Mouse (Mus musculus) spleen, adult 2 months (tissue): ENCODE results near the gene Eef2. TPM values are rescaled to one million over a fixed set of nuclear protein-coding genes. Genes with fewer than 3 reads are reported as not detected.
"Not testable (repeated sequence)": the region's sequence is repeated elsewhere in the genome, so short reads cannot be mapped to it uniquely, and the experiment has no call there.

ENCODE experiments used
- DNase-seq, 2 experiments: peaks; one replicate each; pipeline versions ENCODE4 v3.0.0 to v3.0.0-alpha.2; 2012 to 2021; ENCODE audit warnings: low spot score in 2 of 2, low read depth in 1 of 2
- H3K27ac ChIP-seq: fragments of 200-500 bp; 2 replicates; pipeline ENCODE4 v1.5.1; 2012; ENCODE audit warnings: low read length, inconsistent platforms; ENCODE audit not compliant: insufficient read depth
- H3K27me3 ChIP-seq: fragments of 200-500 bp; 2 replicates; pipeline ENCODE4 v1.6.1; 2012; ENCODE audit warnings: mild to moderate bottlenecking, moderate library complexity, low read length, inconsistent platforms; ENCODE audit not compliant: control insufficient read depth, insufficient read depth
- H3K36me3 ChIP-seq: fragments of 200-500 bp; 2 replicates; pipeline ENCODE4 v1.6.1; 2012; ENCODE audit warnings: mild to moderate bottlenecking, low read length, inconsistent platforms; ENCODE audit not compliant: control insufficient read depth, insufficient read depth
- H3K4me1 ChIP-seq: fragments of 200-500 bp; 2 replicates; pipeline ENCODE4 v1.6.1; 2011; ENCODE audit warnings: inconsistent platforms; ENCODE audit not compliant: control insufficient read depth, insufficient read depth, insufficient read length
- H3K4me3 ChIP-seq: fragments of 200-500 bp; 2 replicates; pipeline ENCODE4 v1.5.1; 2011; ENCODE audit warnings: mild to moderate bottlenecking, inconsistent platforms; ENCODE audit not compliant: insufficient read depth, insufficient read length; ENCODE audit errors: extremely low read depth
- CTCF ChIP-seq: fragments of 200-500 bp; IDR thresholded peaks from 2 replicates; pipeline ENCODE4 v1.5.1; 2011; ENCODE audit warnings: mild to moderate bottlenecking, inconsistent platforms; ENCODE audit not compliant: insufficient read depth, insufficient read length, insufficient replicate concordance; ENCODE audit errors: extremely low read depth
- POLR2A ChIP-seq: fragments of 200-500 bp; IDR thresholded peaks from 2 replicates; pipeline ENCODE4 v1.6.1; 2011; ENCODE audit warnings: low read depth, low read length, inconsistent platforms
- WGBS: fragments of 180-500 bp; shearing (Covaris S2); methylation state at CpG from one replicate; pipeline ENCODE4 v1.1.7; 2018; 5-methylcytosine and 5-hydroxymethylcytosine counted together
- polyA plus RNA-seq: library from polyadenylated mRNA; depleted of rRNA; stranded (reverse); fragments of >200 nt; gene quantifications from 2 replicates; pipeline ENCODE4 v1.2.3, GENCODE M21; 2012

Eef2 gene
- polyA plus RNA-seq, 1 experiment = 1,457 TPM

DNA sequence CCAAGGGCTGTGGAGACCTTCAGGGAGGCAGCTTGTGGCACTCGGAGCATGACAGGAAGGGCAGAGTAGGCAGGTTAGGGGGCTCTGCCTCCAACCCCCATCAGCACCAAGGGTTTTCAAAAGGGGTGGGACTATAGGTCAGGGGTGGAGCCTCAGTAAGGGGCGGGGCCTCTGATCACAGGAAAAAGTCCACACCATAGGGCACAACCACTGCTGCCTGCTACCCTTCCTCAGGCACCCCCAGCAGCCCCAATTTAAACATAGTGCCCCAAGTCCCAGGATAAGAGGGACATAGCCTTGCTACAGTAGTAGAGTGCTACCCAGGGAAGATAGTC is 14.1 kb upstream of the Eef2 start:
- Histone ChIP-seq H3K4me1 (peaks cover 21% of the 10 kb centered on the region; the same call in 1 of the 2 replicates), H3K4me3 (peak overlapping the region; percentile 43; the same call in 1 of the 2 replicates), H3K27ac (peak overlapping the region; percentile 93), H3K27me3 (no peaks in the 10 kb centered on the region), H3K36me3 (peaks cover 16% of the 10 kb centered on the region)
- peak in 1 of 2 experiments; percentile 54 for DNase-seq
- 21% methylated on average over 2 of the region's 2 CpGs for WGBS
- TF ChIP-seq CTCF (no peak), POLR2A (no peak)

DNA sequence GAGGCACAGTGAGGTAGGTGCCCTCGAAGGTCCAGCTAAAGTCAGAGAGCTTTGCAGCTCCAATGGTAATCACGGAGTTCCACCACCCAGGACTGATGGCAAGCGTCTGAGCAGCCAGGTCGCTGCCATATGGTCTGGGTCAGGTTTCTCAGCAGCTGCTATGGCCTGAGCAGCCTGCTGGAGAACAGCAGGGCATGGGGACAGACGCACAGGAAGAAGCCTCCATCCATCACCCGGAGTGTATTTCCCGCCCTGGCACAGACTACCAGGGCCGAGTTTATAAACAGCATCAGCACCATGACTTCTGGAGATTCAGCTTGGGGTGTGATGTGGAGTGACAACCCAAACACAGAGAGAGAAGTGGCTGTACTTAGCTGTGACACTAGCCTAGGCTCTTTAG is 11.3 kb upstream of the Eef2 start:
- 87% methylated on average over 8 of the region's 8 CpGs for WGBS
- Histone ChIP-seq H3K4me3 (no peak overlapping the region), H3K27ac (no peak overlapping the region), H3K4me1 (peaks cover 21% of the 10 kb centered on the region; the same call in 1 of the 2 replicates), H3K27me3 (no peaks in the 10 kb centered on the region), H3K36me3 (peaks cover 7% of the 10 kb centered on the region)
- no peak for TF ChIP-seq CTCF
- no peak for TF ChIP-seq POLR2A
- DNase-seq = no peak

DNA sequence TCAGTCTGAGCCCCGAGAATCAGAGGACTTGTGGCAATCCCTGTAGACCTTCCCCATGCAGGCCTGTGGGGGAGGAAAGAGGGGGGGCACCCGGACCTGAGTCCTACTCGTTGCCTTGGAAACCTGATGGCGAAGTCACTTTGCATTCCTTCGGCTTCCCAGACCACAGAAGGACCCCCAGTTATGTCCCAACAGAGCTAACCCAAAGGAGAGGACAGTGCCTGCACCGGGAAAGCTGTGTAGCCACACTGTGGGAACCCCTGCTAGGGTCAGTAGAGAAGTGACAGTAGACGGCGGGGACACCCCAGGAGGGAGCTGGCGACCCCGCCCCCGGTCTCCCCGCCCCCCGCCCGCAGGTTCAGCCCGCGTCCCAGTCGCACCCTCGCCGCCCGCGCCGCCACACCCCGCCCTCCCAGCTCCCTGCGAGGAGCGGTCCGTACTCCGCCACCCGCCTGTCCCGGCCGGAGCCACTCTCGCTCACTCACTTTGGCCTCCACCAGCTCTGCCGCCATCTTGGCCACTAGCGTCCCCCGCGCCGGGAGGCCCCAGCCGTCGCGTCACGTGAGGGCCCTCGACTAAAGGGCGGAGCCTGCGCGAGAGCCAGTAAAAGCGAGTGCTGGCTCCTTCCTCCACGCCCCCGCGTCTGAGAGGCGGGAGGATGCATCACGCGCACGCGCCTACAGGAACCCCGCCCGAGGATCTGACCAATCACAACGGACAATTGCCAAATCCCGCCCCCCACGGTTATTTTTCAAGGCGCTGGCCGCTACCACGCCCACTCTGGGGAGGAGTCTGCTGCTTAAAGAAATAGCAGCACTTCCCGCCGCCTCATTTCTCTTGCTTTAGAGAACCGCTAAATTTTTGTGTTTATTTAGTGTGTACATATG is 9.0 kb upstream of the Eef2 start, which contains the start of gene Pias4:
Pias4 (minus strand) TSS at position 724 of the 887 bp plus-strand sequence.
- under 1% methylated on average over 61 of the region's 64 CpGs for WGBS
- peak; percentile 99 to 100 for DNase-seq
- Histone ChIP-seq H3K27me3 (no peaks in the 10 kb centered on the region), H3K4me1 (peaks cover 10% of the 10 kb centered on the region; the same call in 1 of the 2 replicates), H3K4me3 (peak within 1 kb of the TSS; percentile 83), H3K36me3 (peaks cover 5% of the 10 kb centered on the region), H3K27ac (peak within 1 kb of the TSS; percentile 97)
- TF ChIP-seq CTCF = no peak
- TF ChIP-seq POLR2A = peak; percentile 72

DNA sequence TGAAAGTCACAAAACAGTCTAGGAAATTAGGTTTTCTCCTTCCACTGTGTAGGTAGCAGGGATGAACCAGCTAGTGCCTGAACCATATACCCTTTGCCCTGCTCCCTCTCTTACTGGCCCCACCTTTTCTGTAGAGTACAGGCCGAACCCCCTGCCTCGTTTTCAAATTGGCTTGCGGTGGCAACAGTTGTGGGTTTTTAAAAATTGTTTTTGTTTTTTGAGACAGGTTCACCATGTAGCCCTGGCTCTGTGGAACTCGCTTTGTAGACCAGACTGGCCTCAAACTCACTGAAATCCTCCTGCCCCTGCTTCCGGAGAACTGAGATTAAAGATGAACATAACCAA is 8.4 kb upstream of the Eef2 start:
- H3K4me1 ChIP-seq = peaks cover 7% of the 10 kb centered on the region; the same call in 1 of the 2 replicates
- WGBS = 1% methylated on average over 5 of the region's 5 CpGs
- TF ChIP-seq CTCF (no peak), POLR2A (no peak)
- H3K27me3 ChIP-seq = no peaks in the 10 kb centered on the region
- peak overlapping the region; percentile 67 for H3K4me3 ChIP-seq
- H3K36me3 ChIP-seq = peaks cover 5% of the 10 kb centered on the region
- peak overlapping the region; percentile 97 for H3K27ac ChIP-seq
- no peak for DNase-seq

DNA sequence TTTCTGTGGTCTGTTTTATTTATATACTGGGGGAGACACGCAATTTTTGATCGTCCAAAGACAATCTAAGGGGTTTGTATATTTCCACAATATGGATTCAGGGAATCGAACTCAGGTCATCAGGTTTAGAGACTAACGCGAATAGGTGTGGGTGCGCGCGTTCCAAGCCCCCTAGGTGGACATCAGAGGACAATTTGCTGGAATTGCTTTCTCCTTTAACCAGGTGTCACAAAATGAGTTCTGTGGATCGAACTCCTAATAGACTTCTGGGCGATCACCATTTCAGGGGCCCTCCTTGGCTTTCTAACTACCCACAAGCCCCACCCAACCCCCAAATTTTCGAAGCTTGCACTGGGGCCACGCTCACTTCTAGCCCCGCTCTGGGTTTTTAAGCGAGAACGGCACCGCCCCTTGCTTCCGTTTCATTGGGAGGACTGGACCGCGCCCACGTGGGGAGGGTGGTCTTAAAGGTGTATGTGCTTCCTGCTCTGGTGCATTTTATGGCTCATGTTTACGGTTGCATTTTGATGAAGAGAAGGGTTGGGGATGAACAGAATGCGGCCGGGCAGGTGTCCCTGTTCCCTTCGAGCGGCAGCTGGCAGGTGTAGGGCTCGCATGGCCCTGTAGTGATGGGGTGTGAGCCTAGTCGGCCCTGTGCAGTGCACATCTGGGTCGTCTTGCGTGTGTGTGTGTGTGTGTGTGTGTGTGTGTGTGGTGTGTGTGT is 7.7 kb upstream of the Eef2 start:
- WGBS = under 1% methylated on average over 29 of the region's 29 CpGs
- Histone ChIP-seq H3K36me3 (peaks cover 2% of the 10 kb centered on the region), H3K4me1 (peaks cover 10% of the 10 kb centered on the region; the same call in 1 of the 2 replicates), H3K27me3 (no peaks in the 10 kb centered on the region), H3K4me3 (peak overlapping the region; percentile 67), H3K27ac (peak overlapping the region; percentile 97)
- DNase-seq = peak; percentile 77 to 91
- TF ChIP-seq POLR2A = peak; percentile 4
- no peak for TF ChIP-seq CTCF

DNA sequence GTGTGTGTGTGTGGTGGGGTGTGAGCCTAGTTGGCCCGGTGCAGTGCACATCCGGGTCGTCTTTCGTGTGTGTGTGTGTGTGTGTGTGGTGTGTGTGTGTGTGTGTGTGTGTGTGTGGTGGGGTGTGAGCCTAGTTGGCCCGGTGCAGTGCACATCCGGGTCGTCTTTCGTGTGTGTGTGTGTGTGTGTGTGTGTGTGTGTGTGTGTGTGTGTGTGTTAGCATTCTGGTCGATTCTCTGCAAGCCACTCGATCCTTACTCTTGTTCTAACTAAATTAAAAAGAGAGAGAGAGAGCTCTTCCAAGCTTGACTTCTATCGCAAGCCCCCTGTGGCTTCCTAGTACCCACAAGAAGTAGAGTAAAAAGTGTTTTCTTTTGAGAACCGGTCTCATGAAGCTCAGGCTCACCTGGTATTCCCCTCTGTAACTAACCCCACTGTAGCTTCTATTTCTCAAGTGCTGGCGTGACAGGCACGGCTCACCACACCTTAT is 7.0 kb upstream of the Eef2 start:
- not testable (repeated sequence) for H3K4me1 ChIP-seq, H3K27me3 ChIP-seq, H3K36me3 ChIP-seq
- DNase-seq = peak in 1 of 2 experiments; percentile 70
- Histone ChIP-seq H3K4me3 (peak overlapping the region; percentile 35; the same call in 1 of the 2 replicates), H3K27ac (peak overlapping the region; percentile 93)
- 2% methylated on average over 14 of the region's 14 CpGs for WGBS

DNA sequence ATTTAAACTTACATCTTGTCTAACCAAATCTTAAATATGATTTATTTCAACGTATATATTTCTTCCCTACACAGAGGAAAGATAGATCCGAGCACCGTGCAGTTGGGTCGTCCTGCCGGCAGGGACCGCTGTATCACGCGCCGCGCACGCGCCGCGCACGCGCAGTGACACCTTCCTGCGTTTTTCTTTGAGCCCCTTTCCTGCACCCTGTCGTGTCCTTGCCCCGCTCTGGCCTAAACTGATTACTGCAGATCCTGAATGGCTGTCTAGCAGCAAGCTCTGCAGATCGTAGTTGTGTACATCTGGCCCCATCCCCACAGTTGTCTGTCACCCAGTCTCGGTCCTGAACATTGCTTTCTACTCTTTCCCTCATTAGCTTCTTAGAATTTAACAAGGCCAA is 3.3 kb upstream of the Eef2 start:
- peak; percentile 60 to 74 for DNase-seq
- peak overlapping the region; percentile 79 for H3K27ac ChIP-seq
- H3K4me3 ChIP-seq = 0 out of 2 replicates have a peak overlapping the region, but pooled peaks have one; percentile 20
- TF ChIP-seq POLR2A = peak; percentile 38; the same call in 1 of the 2 replicates
- peak; percentile 88 for TF ChIP-seq CTCF
- H3K27me3 ChIP-seq = no peaks in the 10 kb centered on the region
- H3K4me1 ChIP-seq = peaks cover 14% of the 10 kb centered on the region; the same call in 1 of the 2 replicates
- H3K36me3 ChIP-seq = peaks cover 3% of the 10 kb centered on the region
- 5% methylated on average over 21 of the region's 21 CpGs for WGBS
